Mouse (Mus musculus) gastrocnemius, postnatal 10 days (tissue): ENCODE measurements around the gene Tnip2. TPM values are rescaled to one million over a fixed set of nuclear protein-coding genes. Genes with fewer than 3 reads are reported as not detected.

Experiments used
- DNase-seq: peaks from one replicate; pipeline ENCODE4 v3.0.0; 2021; ENCODE audit warnings: mixed read lengths
- total RNA-seq, 2 experiments: library from RNA; stranded (reverse); gene quantifications; 2 replicates each; pipeline ENCODE4 v1.2.3; 2021

Tnip2 gene
- total RNA-seq, 2 experiments from 2014 or later, result 3.3 to 6.0 TPM

DNA sequence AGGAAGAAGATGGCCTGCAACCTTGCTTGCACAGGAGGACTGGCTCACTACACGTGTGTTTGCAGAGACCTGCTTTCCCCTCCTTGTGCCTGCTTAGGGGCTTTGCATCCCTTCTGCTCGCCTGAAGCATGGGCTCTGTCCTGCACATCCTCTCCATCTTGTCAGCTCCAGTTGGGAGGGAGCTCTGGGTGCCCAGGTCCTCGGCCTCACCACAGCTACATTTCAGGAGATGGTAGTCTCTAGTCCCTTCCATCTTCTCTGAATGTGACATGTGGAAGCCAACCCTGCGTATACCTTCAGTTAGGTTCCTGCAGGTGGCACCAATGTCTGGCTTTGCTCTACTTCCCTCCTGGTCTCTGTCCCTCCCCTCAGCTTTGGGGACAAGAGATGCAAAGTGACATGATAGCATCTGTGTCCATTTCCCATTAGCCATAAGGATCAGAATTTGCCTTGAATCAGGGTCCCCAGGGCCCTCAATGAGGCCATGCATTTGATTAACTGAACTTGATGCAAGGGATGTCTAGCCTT lies 10.2 kb upstream of the Tnip2 start:
- no peak for DNase-seq

DNA sequence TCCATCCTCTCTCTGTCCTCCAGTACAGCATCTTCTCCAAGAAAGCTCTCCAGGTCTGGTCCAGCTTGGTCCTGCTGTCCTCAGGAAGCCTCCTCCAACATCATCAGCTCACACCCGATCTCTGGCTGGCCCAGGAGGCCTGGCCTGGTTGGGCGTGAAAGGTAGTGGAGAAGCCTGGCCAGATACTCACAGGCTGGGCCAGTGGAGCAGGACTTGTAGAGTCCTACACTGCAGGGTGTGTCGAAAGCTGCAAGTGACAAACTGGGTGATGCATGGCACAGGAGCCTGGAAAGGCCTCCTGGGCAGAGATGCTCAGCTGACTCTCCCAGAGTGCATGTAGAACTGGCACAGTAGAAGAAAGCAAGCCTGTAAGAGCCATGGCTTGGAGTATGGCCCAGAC lies 7.5 kb upstream of the Tnip2 start:
- no peak for DNase-seq

DNA sequence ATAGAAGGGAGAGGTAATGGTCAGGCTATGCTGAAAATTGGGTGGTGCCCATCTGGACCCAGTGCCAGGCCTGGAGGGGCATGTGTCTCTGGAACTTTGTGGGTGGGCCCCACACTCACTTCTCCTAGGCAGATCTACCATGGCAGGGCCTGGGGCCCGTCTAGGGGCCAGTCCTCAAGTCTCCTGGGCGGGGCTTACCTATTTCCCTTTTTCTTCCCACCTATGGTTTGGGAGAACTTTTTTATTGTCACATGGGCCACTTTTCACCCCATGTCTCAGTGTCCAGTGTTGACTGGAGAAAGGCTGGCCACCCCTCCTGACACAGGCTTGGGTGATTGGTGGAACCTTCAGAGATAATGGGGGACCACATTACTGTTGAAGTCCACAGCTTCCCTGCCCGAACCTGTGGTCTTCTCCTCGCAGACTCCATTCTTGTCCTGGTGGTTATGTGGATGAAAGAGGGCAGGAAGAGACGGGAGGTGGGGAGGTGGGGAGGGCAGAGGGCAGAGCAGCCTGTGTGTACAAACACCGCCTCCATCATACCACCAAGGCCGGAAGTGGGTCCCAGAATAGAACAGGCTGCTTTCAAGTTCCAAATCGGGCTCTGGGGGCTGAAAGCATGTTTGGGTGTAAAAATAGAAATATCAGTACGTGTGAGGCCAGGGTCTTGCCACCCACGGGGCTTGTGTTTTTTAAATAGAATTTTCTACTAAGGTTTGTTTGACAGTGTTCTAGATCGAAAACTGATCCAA lies 6.8 kb upstream of the Tnip2 start:
- DNase-seq, result no peak

DNA sequence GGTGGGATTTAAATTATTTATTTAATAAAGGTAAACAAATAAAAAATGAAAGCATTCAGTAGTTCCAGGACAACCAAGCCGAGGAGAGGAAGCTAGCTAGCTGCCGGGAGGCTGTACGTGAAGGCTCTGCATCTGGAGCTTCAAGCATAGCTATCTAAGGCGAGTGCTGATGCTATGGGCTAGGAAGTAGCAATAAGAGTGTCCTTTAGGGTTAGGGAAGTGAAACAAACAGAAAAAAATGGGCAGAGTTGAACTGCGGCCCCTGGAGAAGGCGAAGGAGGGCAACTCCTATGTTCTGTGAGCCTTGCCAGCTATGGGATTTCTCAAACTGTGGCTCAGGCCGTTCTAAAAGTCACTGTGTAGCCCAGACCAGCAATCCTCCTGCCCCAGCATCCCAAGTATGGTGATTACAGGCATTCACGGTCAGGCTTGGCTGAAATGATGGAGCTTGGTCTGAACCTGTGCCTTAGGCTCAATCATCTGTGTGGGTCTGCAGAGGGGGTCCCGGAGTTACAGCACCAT lies 5.7 kb upstream of the Tnip2 start:
- no peak for DNase-seq

DNA sequence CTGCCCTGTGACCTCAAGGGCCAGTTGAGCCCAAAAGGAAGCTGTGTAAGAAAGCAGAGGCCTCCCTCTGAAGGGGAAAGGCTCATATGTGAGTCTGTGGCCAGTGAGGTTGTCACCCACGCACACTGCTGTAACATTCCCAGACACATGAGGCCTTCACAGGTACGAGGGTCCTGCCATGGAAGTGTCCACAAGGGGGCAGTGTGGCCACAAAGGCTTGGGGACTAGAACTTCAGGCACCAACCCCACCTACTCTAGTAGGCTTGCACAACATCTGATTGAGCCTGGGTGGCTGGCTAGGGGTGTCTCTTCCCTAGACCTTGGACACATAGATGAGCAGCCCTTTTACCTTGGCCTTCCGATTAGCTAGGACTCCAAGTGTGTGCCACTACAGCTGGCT lies 4.1 kb upstream of the Tnip2 start:
- peak; percentile 83 for DNase-seq

DNA sequence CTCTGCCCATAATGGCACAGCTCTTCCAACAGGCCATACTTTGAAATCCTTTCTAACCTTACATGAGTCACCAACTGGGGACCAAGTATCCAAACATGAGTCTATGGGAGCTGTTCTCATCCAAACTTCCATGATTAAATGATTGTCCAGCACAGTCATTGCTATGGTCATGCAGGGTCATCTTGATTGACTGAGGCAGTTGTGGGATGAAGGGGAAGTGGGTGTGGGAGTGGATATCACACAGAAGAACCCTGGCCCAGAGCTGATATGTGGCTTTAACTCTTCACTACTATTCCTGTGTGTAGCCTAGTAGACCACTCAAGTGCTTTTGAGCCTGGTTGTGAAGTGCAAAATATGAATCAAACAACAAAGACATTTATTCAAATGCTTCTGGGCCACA lies 1.3 kb upstream of the Tnip2 start:
- peak; percentile 1 for DNase-seq

DNA sequence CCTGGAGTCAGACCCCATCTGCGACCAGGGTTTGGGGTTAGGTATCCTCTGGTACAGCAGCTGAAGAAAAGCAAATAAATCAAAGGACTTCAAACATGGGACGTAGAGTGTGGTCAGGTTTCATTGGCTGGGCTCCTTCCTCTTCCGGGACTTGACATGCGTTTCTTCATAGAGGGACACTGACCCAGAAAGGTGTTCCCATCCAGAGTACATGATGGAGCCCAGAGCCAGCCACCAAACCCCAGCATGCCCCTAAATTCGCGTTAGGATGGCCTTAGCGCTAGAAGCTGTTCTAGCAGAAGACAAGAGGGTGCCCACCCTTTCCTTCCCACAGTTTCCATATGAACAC lies 401 bp upstream of the Tnip2 start:
- DNase-seq, result no peak

DNA sequence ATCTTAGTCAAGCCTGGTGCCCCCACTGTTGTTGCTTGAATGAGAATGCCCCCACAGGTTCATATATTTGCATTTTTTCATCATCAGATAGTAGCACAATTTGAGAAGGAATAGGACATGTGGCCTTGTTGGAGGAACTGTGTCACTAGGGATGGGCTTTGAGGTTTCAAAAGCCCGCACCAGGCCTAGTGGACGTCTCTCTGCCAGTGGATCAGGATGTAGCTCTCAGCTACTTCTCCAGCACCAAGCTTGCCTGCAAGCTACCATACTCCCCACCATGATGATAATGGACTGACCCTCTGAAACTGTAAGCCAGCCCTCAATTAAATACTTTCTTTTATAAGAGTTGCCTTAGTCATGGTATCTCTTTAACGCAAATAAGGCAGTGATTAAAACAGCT lies 1.3 kb downstream of the Tnip2 start:
- DNase-seq, result no peak

DNA sequence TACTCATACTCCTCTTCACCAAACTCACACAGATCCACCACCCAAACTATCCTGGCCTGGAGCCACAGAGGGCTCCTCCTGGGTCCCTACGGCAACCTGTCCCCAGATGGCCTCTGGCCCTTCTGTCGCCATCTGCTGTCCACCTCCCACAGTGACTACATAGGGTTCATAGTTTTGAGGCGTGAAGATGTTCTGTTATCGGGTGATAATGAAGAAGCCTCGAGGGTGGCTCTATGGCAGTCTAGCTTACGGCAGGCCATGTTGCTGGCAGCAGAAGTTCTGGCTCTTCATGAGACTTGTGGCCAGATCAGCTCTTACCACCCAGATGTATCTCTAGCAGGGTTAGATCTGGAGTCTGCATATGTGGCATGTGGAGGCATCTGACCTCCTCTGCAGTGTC lies 11.0 kb downstream of the Tnip2 start:
- no peak for DNase-seq

DNA sequence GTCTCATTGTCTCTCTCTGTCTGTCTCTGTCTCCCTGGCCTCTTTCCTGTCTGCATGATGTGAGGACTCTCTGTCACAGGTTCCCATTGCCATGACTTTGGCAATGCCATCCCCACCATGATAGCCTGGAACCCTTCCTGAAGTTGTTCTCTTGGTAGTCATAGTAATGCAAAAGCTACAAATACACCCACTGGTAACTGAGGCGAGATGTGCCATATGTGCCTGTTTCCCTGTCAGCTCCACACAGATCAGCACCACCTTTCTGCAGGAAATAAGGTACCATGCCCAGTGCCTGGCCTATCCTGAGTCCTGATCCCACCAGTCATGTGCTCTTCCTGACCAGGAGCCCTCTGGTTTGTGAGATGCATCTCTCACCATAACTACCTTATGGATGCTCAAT lies 11.4 kb downstream of the Tnip2 start:
- DNase-seq, result no peak

DNA sequence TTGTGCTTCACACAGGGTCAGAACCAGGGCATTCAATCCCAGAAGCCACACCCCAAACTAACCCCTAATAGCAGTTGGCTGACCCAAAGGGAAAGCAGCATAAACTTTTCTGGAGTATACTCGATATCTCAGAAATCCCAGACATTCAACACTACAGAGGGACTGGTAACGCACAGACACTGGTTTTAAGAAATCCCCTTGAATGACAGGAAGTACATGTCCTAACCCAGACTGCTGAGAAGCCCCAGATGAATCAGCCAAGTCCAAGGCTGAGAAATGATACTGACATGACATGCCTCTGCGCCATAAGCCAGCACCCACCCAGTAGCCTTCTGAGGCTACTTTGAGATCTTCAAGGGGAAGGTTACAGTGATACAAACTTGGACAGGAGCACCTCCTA lies 12.2 kb downstream of the Tnip2 start:
- DNase-seq, result no peak

DNA sequence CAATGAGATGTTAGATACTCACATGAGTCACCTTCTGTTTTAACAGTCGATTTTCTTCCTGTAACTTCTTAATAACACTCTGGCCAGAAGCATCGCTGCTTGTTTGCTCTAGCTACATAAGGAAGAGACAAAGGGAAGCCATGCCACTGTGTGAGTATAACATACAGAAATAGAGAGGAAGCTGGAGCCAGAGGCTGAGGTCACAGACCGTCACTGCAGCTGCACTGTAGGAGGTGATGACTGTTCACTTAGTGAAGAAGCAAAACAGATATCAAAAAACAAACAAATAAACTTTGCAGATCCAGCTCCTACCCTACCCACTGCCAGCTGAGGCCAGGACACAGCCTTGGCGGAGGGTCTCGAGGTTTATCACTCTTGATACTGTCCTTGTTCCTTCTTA lies 12.9 kb downstream of the Tnip2 start:
- no peak for DNase-seq

DNA sequence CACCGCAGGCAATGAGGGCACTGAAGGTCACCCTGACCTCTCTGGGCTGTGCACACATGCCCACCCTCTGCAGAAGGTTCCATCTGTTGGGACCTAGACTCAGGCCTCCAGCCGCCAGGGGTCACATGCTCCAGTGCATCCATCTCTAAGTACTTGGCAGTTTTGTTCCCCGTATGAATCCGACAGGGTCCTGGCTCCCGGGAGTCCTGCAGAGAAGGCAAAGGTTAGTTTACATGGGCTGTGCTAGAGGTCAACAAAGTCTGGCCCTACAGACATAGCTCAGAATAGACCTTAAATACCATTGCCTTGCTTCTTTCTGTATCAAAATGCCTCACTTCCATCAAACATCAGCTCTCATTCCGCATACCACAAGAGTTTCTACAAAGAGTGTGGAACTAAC lies 17.0 kb downstream of the Tnip2 start:
- no peak for DNase-seq

DNA sequence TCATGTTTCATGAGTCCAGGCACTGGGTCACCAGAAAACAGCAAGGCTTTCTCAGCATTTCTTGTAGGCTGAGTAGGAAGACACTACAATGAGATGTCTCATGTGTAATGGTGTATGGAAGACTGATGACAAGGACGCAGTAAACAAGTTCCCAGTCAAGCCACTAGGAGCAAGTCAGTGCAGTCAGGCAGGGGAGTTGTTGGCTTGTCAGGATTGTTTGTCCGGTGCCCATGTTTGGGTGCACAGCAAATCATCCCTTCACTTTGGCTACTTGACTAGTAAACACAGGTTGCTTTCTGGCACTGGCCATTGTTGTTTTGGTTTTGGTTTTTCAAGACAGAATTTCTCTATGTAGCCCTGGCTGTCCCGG lies 24.4 kb downstream of the Tnip2 start:
- DNase-seq, result no peak

DNA sequence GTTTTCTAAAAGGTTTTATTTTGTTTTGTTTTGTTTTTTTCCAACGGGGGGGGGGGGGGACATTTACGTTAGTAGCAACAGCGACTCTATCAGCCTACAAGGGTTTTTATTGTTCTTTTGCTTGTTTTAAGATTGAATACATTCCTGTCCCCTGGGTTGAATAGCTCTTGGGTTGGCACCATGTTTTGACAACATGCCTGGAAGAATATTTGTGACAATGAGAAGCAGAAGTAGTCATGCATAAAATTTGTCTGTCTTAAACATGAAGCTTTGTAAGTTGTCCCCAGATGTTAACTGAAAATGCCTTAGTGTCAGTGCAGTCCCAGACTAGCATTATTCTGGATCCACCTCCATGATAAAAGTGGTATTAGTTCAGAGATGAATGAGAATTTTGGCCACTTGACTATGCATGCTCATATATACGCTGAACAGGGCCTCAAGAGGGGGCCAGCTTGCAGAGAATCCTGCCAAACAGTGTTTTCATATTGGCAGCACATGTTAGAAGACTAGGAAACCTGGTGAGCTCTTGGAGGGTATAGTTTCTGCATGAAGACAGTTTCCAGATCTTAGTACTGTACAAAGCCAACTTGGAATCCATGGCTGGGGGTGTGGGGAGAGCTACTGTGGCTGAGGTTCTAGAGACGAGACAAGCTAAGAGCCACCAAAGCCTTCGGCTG lies 24.9 kb downstream of the Tnip2 start:
- no peak for DNase-seq

DNA sequence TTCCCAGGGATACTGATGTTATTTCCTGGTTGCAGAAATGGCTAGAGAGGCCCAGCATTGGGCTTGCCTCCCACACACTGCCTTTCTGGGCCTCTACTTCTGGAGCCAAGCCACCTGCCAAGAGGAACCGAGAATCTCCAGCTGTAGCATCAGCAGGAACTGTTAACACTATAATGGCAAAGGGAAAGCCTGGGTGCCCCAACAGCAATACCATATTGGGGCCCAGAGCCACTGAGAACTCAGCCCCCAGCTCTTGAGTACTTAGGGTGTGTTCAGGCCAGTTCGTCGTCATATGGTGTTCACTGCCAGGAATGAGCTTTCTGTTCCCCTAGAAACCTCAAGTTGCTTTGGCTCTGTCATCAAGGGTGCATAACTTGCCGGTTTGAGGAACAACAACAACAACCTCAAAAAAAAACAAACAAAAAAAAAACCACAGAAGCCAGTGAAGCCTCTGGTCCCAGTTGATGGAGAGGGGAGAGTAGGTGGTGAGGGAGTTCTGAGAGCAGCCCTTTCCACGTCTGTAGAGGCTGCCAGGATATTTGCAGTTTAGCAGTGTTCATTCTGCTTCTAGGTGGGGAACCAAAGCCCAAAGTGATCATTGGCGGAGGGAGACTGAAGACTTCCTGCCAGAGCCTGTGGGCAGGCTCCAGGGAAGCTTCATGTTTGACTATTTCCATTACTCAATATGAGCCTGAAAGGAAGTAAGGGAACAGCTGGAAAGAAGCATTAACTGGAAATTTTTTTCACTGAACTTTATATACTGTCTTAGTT lies 26.3 kb downstream of the Tnip2 start:
- peak; percentile 28 for DNase-seq

DNA sequence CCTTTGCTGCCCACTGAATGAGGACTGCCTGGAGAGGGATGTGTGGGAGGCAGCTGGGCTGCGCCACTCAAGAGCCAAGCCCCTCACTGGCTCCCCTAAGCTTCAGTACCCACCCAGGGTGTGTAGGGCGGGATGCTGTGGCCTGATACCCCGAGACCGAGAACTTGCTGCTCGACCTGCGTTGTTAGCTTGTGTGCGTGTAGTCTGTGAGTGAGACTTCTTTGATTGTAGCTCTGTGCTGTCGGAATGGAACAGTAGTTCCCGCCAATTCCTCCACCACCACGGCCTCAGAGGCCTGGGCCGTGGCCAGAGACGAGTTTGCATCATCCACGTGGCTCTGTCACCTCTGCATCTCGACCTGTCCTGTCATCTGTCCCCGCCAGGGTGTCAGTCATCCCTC lies 28.1 kb downstream of the Tnip2 start:
- DNase-seq, result no peak

DNA sequence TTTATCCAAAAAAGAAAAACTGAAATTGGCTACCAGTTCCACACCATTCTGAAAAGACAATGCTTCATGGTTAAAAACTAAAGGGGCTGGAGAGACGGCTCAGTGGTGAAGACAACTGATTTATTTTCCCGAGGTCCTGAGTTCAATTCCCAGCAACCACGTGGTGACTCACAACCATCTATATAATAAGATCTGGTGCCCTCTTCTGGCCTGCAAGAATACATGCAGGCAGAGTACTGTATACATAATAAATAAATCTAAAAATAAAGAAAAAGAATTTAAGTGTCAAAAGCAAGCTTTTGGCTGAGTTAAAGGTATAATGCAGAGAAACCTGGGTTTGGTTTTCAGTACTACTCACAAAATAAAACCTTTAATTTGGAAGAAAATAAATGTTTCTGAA lies 32.9 kb downstream of the Tnip2 start:
- no peak for DNase-seq

DNA sequence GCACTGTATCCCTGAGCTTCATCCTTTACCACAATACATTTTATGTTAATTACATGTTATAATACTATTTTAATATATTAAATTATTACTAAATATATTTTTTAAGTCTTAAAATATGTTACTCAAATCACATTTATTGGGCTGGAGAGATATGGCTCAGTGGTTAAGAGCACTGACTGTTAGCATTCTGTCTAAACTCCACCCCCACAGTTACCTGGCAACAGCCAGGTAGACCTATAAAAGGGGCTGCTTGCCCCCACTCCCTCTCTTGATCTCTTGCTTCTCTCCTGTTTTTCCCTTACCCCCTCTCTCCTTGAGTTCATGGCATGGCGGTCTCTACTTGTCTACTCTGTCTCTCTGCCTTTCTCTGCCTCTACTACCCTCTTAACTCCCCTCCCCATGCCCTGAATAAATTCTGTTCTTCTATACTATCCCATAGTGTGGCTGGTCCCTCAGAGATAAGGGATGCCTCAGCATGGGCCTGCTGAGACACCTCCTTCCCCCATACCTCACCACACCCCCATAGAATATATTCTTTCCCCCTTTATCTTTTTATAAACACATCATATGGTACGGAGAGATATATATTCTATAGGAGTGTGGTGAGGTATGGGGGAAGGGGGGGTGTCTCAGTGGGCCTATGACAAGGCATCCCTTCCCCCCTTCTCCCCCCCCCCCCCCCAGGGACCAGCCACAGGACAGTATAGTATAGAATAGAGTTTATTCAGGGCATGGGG lies 45.6 kb downstream of the Tnip2 start:
- no peak for DNase-seq

DNA sequence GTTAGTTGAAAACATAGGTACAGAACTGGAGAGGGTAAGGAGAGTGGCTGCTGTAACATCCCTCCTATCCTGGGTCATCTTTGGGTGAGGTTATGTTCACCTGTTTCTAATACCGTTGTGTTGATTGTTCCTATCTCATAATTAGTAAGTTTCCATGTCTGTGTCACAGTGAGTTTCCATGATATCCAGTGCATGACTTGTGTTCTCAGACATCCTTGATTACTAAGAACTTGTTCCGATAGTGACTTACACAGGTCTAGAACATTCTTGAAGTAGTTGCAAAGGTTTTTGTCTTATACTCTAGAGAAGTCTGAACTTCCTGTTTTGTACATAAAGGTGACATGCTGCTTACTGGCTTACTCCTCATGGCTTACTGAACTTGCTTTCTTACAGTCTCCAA lies 47.1 kb downstream of the Tnip2 start:
- DNase-seq, result no peak

DNA sequence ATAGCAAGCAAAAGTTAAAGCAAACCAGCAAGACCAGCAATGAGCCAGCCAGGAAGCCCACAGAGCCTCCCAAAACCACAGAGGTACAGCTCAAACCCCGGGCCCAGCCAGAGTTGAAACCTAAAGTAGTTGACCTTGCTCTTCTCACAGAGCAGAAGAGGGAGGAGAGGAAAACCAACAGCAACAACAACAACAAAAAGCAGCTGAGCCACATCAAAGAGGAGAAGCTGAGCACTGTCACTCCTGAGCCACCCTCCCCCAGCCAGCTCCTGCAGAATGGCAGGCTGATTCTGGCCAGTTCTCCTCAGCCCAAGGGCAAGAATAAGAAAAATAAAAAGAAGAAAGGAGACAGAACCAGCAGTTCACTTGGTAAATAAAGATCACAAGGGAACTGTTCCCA lies 47.7 kb downstream of the Tnip2 start:
- DNase-seq, result no peak

DNA sequence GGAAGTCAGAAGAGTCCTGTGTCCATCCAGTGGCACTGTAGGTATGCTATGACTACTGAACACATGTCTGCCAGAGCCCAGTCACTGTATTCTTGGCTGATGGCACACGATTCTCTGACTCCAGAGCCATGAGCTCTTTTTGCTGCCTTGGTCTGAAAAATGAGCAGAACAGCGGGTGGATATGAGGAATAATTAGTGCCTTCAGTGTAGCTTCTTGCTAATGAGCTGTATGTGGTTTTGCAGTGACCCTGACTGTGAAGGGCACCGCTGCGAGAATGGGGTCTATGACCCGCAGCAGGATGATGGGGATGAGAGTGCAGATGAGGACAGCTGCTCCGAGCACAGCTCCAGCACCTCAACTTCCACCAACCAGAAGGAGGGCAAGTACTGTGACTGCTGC lies 52.0 kb downstream of the Tnip2 start:
- no peak for DNase-seq

DNA sequence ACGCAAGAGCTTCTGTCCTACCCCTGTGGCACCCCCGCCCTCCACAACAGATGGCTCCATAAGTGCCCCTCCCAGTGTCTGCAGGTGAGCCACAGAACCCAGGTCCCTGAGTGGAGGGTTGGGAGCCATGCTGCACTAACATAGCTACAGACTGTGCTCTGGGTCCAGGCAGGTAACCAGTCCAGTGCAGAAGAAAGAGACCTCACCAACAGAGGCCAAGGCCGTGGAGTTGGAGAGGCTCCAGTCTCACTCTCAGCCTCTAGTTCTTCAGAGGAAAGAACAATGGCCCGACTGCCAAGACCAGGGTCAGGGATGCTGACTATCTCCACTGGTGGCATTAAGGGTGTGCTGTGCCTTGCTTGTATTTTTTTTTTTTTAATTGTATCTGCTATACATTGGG lies 52.5 kb downstream of the Tnip2 start:
- DNase-seq, result no peak
